Mouse (Mus musculus) hematopoietic stem cell, adult 5-6 weeks (primary cell): ENCODE measurements around the gene Parp8. TPM values are rescaled to one million over a fixed set of nuclear protein-coding genes. Genes with fewer than 3 reads are reported as not detected.

Experiments used
- ATAC-seq, 2 experiments: fragments of 125-278 bp in 1 of 2; replicated peaks in 1 of 2; 2 replicates each; pipeline ENCODE4 v1.8.0; 2016 to 2017; ENCODE audit warnings: inconsistent platforms in 2 of 2, mild to moderate bottlenecking in 2 of 2, moderate number of reproducible peaks in 2 of 2, low read depth in 1 of 2, moderate TSS enrichment in 1 of 2; ENCODE audit not compliant: low FRiP score in 2 of 2, poor library complexity in 2 of 2, severe bottlenecking in 2 of 2, insufficient read depth in 1 of 2, low TSS enrichment in 1 of 2
- total RNA-seq: library from RNA; stranded (forward); fragments of 172-1452, 232-1000 nt; gene quantifications from 2 replicates; pipeline ENCODE4 v1.2.3, GENCODE M21; 2017

The Parp8 gene
- total RNA-seq, 1 experiment from 2014 or later: 76.8 TPM

DNA sequence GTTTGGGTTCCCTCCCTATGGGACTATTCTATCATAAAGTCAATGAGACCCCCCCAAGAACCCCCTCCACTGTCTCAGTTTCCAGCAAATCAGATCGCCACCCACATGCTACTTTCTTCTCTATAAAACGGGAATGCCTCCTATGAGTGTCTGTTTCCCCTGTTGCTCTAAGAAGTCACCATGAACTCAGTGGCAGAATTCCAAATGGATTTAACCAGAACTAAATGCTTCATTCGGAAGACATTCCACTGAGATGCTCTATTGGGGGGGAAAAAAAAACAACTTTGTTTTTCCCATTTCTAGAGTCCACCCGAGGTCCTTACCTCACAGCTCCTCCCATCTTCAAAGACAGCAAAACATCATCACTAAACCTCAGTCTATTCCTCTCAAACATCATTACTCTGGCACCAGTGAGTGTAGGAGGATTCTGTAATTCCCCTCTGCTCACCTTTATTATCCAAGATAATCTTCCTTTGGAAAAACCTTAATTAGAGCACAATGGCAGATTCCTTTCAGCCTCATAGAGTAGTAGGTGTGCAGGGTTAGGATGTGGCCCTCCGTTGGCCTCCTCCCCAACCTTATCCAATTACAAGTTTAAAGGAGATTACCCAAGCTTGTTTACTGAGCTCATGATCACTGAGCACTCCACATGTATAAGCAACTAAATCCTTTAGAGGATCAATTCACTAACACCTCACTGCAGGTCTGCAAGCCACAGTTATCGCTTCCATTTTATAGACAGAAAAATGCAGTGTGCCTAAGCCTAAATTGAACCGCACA, 51.1 kb downstream of the Parp8 start:
- no peak for ATAC-seq

DNA sequence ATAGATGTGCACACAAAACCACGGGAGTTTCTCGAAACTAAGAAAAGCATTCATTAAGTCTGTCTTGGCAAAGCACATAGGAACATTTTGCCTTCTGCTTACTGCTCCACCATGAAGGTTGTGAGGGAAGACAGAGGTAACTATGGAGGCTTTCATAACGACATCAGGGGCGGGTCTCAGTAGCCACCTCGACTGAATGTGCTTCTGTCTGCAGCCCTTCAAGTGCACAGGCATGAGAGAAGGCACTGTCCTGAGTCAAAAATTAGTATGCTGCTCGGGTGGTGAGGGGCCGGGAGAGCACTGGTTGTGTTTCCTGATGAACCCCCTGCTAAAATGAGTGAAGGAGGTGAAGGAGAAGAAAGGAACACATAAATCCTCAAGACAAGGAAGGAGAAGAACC, 51.8 kb downstream of the Parp8 start:
- ATAC-seq: no peak

DNA sequence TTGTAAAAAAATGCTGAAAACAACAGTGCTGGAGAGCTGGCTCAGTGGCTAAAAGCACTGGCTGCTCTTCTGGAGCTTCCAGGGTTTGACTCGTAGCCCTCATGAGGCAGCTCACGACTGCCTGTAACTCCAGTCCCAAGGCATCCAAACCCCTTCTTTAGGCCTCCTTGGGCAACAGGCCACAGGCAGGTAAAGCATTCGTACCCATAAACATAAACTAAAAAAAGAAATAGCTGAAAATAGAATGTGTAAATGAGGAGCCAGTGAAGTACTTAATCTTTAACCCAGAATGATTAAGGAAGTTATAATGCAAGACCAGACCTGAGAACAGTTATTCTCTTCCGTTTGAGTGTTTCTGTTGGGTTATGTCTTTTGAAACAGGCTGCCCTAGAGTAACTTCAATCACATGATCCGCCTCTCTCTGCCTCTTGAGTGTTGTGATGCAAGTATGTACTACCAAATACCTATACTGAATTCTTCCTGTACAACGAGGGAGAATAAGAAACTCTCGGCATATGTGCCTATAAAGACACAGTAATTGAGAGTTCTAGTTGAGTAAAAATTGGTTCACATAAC, 53.2 kb downstream of the Parp8 start:
- ATAC-seq: peak; percentile 67 to 81

DNA sequence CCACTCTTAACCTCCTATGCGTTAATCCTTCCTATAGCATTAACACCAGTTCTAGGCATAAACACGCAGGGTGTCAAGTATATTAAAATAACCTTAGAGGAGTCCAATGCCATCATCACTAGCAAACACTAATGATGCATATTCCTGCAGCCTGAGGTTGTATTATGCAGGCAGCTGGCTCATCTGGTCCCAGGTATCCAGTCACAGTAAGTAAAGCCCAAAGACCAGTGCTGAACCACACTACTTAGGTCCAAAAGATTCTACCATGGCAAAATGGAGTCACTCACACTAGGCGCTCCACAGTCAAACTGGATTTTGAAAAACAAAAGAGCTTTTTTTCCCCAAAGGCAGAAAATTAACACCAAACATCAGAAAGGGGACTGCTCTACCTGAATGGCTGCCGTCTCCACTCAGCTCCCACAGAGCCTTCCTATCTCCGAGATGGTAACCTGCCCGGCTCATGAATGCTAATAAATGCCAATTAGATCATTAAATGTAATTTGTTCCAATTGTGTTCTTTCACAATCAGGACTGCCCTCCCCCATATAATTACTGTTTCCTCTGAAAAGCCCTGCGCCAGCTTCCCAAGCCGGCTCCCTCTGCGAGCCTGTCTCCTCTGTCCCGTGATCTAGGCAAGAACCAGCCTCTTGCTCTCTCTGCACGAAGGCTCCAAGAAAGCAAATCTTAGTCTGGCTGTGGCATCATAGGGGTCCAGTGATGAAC, 54.5 kb downstream of the Parp8 start:
- ATAC-seq: no peak

DNA sequence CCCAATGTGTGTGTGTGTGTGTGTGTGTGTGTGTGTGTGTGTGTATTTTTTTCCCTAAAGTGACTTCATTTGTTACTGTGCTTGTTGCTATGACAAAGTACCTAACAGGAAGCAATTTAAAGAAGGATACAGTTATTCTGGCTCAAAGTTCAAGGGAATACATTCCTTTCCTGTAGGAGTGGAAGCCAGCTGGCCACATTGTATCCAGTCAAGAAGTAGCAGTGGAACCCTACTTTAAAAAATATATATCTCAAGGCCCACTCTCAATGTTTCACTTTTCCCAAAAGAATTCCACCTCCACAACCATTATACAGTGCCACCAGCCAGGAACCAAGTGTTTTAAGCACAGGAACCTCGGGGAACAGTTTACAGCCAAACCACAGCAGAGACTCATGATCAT, 55.7 kb downstream of the Parp8 start:
- no peak for ATAC-seq

DNA sequence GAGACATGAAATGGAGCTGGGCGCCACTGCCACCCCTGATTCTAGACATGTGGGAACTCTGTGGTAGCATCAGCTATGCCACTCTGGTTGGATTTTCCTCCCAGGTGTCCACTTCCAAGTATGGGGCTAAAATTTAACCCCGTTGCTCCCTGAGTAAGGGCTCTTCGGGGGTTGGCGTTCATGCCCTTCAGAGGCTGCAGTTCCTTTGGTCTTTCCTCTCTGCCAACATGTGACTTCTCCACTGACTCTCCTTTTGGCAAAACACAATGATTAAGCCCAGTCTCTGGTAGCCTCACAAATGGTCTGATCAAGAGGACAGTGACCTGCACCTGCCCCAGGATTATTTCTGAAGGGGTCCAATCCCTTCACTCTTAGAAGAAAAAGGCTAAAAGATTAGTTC, 56.4 kb downstream of the Parp8 start:
- ATAC-seq: no peak

DNA sequence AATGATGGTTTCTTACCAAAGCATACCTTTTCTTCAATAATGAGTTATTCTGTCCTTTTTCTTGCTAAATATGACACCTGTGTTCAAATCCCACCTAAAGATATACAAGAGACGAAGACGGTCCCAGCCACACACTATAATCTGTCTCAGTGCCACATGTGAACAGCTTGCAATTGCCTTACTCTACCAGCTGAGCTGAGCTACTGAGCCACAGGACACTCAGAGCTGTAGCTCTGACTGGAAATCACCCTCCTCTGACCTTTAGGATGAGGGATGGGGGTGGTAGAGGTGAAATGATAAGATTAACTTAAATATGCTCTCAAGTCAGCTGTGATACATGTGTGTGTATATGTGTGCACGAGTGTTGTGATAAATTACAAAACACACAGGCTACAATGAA, 57.9 kb downstream of the Parp8 start:
- ATAC-seq: no peak

DNA sequence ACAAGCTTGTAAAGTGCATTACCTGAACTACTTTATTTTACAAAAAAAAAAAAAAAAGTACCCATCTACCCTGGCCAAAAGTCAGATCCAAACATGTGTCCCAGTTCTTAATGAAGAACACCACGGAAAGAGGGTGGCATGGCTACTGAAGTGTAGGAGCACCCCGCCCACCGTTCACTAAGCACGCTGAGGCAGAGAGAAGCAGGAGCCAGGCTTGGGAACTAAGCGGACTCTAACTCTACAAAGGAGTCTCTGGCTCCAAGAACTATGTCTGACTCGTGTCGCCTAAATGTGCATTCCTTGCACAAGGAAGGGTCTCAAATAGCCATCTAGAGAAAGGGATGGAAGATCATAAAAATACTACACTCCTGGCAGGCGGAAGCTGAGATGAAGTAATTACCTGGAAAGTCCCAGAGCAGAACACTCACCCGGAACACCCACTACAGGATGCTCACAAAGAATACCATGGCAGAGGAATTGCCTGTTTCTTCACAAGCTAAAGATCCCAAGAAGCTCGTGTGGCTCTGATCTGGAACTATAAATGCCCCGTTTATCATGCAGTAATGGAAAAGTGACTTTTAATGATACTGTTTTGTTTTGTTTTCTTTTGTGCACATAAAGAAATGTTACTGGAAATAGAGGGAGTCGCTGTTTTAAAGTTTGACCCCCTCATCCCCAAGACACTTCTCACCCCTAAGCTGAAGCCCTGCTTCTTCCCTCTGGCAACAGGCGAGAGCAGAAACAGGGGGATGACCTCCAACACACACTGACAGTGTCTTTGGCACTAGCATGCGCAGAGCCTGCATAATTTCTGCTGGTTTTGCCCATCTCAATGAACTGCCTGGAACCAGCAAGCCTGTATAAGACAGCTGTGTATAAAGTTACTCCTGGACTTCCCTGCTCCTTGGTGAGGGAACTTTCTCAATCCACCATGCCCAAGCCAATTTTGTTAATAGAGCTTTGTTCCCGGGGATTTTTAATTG, 62.6 kb downstream of the Parp8 start:
- no peak for ATAC-seq

DNA sequence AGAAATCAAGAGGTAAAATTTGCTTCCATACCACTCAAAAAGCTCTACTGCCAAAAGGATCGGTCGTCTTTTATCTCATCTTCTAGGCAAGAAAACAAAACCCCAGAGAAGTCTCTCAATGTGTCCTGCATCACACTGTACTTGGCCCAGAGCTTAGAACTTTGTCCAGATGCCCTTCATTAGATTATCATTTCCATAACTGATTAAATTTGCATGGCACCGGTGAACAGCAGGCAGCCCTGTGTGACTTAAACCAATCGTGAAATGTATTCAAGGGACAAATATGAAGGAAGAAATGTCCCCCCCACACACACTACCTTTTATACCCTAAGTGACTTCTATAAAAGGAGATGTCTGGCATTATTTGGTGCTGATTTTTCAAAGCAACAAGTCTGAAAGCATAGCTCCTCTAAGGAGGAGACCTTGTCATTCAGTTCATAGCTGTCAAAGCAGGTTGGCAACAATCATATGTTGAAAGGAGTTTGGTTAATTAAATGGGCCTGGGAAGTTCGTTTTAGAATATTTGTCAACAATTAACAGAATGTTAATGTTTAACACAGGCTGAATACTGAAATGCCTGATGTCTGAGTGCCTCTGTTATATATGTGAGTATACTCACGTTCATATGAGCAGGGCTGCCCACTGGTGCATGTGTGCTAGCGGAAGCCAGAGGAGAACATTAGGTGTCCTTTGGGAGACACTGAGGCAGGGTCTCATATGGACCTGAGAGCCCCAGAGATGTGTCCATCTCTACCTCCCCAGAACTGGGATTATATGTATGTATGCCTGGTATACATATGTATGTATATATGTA, 66.4 kb downstream of the Parp8 start:
- no peak for ATAC-seq

DNA sequence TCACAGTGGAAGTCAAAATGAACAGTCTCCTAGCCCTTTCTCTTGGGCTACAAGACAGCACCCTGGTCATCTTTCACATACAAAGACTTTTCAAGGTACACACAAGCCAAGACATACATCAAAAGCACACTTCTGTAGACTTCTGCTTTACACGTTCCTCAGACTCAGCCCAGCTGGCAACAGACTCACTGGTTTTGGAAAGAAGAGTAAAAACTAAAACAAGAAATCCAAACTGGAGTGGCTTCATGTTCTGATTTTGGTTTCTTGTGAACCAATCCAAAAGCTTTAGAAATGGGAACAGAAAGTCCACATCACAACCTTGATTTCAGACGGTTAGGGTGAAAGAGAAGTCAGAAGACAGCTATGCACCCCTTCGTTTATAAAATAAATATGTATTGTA, 67.8 kb downstream of the Parp8 start:
- ATAC-seq: no peak

DNA sequence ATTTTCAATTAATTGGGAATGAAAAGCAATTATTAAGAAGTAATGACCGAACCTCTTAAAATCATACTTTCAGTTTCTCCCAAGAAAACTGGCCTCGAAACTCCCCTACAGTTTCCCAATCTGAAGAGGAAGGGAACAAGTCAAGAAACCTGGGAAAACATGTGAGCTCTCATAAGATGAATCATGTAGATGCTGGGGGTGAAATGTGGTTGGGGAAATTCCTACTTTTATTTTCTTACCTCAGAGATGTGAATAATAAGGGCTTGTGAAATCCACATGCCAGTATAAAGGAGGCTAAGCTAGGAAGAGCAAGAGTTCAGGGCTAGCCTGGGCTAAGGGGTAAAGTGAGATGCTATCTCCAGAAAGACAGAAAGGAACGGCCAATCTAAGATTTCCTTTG, 74.0 kb downstream of the Parp8 start:
- ATAC-seq: no peak

DNA sequence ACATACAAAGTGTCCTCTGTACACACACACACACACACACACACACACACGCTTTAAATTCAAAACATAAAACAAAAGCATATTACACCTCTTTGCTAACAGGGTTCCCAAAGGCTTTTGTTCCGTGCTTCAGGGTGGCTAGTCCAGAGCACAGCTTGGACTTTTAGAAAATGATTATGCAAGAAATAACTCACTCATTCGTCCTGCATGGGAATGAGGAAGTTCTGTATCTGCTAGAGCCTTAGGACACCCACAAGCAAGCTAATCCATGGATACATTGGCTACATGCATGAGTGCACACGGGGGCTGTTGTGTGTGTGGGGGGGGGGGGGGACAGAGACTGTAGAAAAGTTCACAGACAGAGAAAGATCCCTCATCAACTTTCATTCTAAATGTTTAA, 75.8 kb downstream of the Parp8 start:
- ATAC-seq: peak; percentile 87 to 89

DNA sequence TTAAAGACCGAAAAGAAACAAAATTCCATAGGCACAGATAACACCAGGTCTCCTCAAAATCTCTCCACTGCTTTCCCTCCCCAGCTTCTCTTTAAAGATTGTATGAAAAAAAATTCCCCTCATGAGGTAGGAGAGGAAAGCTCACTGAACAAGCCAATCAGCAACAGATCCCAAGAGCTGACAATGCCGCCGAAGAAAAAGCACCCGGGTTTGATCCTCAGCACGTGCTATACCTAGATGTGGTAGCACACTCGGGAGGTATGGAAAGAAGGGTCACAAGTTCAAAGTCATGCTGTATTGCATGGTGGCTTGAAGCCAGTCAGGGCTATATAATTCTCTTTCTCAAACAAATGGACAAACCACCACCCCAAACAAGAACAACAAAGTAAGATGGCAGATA, 76.3 kb downstream of the Parp8 start:
- ATAC-seq: no peak

DNA sequence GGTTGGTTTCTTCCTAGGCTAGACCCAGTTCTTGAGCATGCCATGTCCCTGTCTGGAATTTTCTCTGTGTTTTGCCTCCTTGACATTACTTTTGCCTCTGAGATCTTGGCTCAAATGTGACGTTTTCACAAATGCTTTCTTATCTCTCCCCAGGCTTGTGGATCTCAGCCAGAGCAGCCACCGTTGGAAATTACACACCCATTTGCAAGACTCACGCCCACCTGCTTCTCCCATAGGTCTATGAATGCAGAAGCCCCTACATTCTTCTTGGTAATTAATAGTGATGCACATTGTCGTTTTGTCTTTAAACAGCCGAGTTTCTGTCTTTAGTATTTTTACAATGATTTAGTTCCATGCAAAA, 77.1 kb downstream of the Parp8 start:
- ATAC-seq: no peak

DNA sequence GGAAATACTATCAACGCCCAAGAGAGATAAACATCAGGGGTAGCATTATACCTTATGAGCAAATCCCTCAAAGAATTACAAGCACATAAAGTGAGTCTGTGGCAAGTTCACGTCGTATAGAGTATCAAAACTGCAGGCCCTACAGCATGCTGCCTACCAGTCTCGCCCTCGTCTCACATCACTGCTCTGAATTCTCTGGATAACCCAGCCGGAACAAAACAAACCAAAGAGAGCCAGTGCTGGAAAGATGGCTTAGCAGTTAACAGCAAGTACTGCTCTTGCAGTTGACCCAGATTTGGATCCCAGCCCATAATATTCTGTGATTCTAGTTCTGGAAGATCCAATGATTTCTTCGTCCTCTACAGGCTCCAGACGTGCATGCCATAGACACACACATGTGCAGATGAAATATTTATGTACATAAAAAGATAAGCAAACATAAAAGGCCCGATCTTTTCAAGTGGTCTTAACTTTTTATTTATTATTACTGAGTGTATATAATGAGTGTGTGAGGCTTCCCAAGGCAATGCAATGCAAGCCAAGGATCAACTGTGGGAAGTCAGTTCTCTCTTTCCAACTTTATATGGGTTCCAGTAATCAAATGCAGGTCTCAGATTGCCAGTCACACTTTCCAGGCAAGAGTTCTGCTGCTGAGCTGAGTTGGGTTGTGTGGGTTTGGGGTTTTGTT, 77.6 kb downstream of the Parp8 start:
- ATAC-seq: no peak

DNA sequence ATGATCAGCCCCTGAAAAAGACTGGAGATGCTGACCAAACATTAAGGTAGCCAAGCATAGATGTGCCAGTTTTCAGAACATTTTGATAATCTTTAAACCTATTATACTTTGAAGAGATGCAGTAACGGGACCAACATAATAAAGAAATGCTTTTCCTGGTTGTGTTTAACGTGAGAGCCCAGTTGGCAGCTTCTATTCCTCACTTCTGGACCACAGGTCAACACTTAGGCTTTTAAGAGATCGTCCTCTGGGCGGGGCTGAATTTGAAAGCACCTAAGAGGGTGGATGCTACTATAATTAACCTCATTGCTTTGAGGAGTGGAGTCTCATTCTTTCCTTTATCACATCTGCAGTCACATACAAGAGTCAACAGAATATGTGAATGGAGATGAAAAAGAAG, 78.8 kb downstream of the Parp8 start:
- ATAC-seq: no peak
